Mouse (Mus musculus): ENCODE results near the gene Dhrs3. TPM values are rescaled to one million over a fixed set of nuclear protein-coding genes. Genes with fewer than 3 reads are reported as not detected.

Gene Dhrs3
- total and polyA plus RNA-seq, 3 experiments: 7.9 to 37.7 (median 10.5) TPM

DNA sequence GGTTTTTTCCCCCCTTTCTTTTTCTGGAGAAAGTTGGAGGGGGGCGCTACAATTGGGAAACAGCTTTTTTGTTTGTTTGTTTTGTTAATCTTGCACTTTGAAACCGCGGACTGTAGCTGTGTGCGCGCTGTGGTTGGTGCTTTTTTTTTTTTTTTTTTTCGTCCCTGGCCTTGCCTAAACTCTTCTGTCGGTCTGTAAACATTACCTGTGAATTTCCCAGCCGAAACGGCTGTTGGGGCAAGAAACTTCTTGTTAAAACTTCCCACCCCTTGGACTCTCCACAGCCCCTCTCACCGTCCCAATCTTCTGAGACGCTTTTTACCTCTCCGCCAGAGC, 278 bp downstream of the Dhrs3 start:
- H3K27ac ChIP-seq (ENCODE audit: insufficient read depth, low read depth): no peak overlapping the region; the same call in 1 of the 2 replicates
- no peak for DNase-seq (ENCODE audit: extremely low read depth)
- dilution Hi-C loops (cut with MboI; ENCODE audit: extremely low pct_ligation_motif_present, extremely low pct_unique_long_range_greater_than_20kb, low sequenced_read_pairs) (loop anchor here (25.0 kb wide), 1 partner anchor 94 kb away; no protein-coding TSS in a partner anchor), in situ Hi-C loops (cut with MboI; ENCODE audit: low pct_ligation_motif_present, low pct_unique_long_range_greater_than_20kb, low sequenced_read_pairs) (loop anchor here (25.0 kb wide), 2 partner anchors 331 to 394 kb away; partner anchors contain the start of gene Gm13124)
- H3K9me3 ChIP-seq (replicated peaks; ENCODE audit: low read length): no peaks in the 10 kb centered on the region
- peaks cover 10 to 42% of the 10 kb centered on the region in 2 experiments for H3K4me1 ChIP-seq (ENCODE audit: control insufficient read depth in 1 of 2, insufficient read depth in 2 of 2)
- H3K9ac ChIP-seq (ENCODE audit: insufficient read depth, low read depth): peak overlapping the region; percentile 87
- H3K4me2 ChIP-seq (ENCODE audit: insufficient read depth, low read depth, poor library complexity, severe bottlenecking): peak overlapping the region; percentile 84
- peak overlapping the region; percentile 58 to 79 (median 61) for H3K4me3 ChIP-seq (replicated peaks in 1 of 3; ENCODE audit: low read depth in 2 of 3, low read length in 2 of 3, poor library complexity in 1 of 3)
- H3K27me3 ChIP-seq (replicated peaks): no peaks in the 10 kb centered on the region
- peaks cover 3 to 4% of the 10 kb centered on the region in 2 experiments for H3K36me3 ChIP-seq (replicated peaks in 1 of 2; ENCODE audit: control insufficient read depth in 1 of 2, insufficient read depth in 1 of 2, low read length in 1 of 2)
- TF ChIP-seq CTCF (conservative IDR thresholded peaks at IDR 0.05 in 1 of 2, IDR thresholded peaks at IDR 0.05 in 1 of 2; ENCODE audit: low read depth in 2 of 2, low read length in 2 of 2) (0 out of 4 replicates have a peak, but pooled peaks of 1 of the 2 experiments have one; percentile 11), ZKSCAN1 (IDR thresholded peaks at IDR 0.05; ENCODE audit: borderline replicate concordance, low read depth, low read length) (no peak), TBP (conservative IDR thresholded peaks at IDR 0.05; ENCODE audit: low read depth, low read length) (no peak), MEF2A (IDR thresholded peaks at IDR 0.05; ENCODE audit: borderline replicate concordance, low read depth, low read length) (0 out of 2 replicates have a peak, but pooled peaks have one; percentile 49), E2F4 (IDR thresholded peaks at IDR 0.05; ENCODE audit: insufficient replicate concordance, low read depth, low read length) (0 out of 2 replicates have a peak, but pooled peaks have one; percentile 5), SIN3A (IDR thresholded peaks at IDR 0.05; ENCODE audit: low read length) (no peak), MAFK (IDR thresholded peaks at IDR 0.05; ENCODE audit: insufficient replicate concordance, low read length) (no peak), IRF4 (IDR thresholded peaks at IDR 0.05; ENCODE audit: low read depth, low read length) (0 out of 2 replicates have a peak, but pooled peaks have one; percentile 24), ZNF384 (IDR thresholded peaks at IDR 0.05; ENCODE audit: low read depth, low read length) (peak; percentile 92), PAX5 (IDR thresholded peaks at IDR 0.05; ENCODE audit: low read length) (no peak)
- peaks cover 25% of the 10 kb centered on the region for H3K79me2 ChIP-seq (replicated peaks; ENCODE audit: control insufficient read depth, extremely low read depth, insufficient read depth, poor library complexity, severe bottlenecking)

- peaks cover 25% of the 10 kb centered on the region for H3K79me2 ChIP-seq (replicated peaks; ENCODE audit: control insufficient read depth, extremely low read depth, insufficient read depth, poor library complexity, severe bottlenecking)
- H3K27me3 ChIP-seq (replicated peaks): no peaks in the 10 kb centered on the region
- peak; percentile 38 for DNase-seq (ENCODE audit: extremely low read depth)
- peaks cover 17 to 48% of the 10 kb centered on the region in 2 experiments for H3K4me1 ChIP-seq (ENCODE audit: control insufficient read depth in 1 of 2, insufficient read depth in 2 of 2)
- H3K27ac ChIP-seq (ENCODE audit: insufficient read depth, low read depth): peak overlapping the region; percentile 46
- peaks cover 1% of the 10 kb centered on the region for H3K9me3 ChIP-seq (replicated peaks; ENCODE audit: low read length)
- H3K9ac ChIP-seq (ENCODE audit: insufficient read depth, low read depth): peak overlapping the region; percentile 87
- peak overlapping the region; percentile 84 for H3K4me2 ChIP-seq (ENCODE audit: insufficient read depth, low read depth, poor library complexity, severe bottlenecking)
- dilution Hi-C loops (cut with MboI; ENCODE audit: extremely low pct_ligation_motif_present, extremely low pct_unique_long_range_greater_than_20kb, low sequenced_read_pairs) (loop anchor here (25.0 kb wide), 1 partner anchor 93 kb away; no protein-coding TSS in a partner anchor), in situ Hi-C loops (cut with MboI; ENCODE audit: low pct_ligation_motif_present, low pct_unique_long_range_greater_than_20kb, low sequenced_read_pairs) (loop anchor here (25.0 kb wide), 2 partner anchors 332 to 393 kb away; partner anchors contain the start of gene Gm13124)
- H3K4me3 ChIP-seq (replicated peaks in 1 of 3; ENCODE audit: low read depth in 2 of 3, low read length in 2 of 3, poor library complexity in 1 of 3): peak overlapping the region; percentile 58 to 79 (median 61)
- H3K36me3 ChIP-seq (replicated peaks in 1 of 2; ENCODE audit: control insufficient read depth in 1 of 2, insufficient read depth in 1 of 2, low read length in 1 of 2): peaks cover 6 to 10% of the 10 kb centered on the region in 2 experiments
- TF ChIP-seq IRF4 (IDR thresholded peaks at IDR 0.05; ENCODE audit: low read depth, low read length) (no peak; the same call in 1 of the 2 replicates), ETS1 (conservative IDR thresholded peaks at IDR 0.05; ENCODE audit: low read depth, low read length) (0 out of 2 replicates have a peak, but pooled peaks have one; percentile 9), CHD2 (IDR thresholded peaks at IDR 0.05; ENCODE audit: low read length) (peak; percentile 62; the same call in 1 of the 2 replicates), E2F4 (IDR thresholded peaks at IDR 0.05; ENCODE audit: insufficient replicate concordance, low read depth, low read length) (no peak), MEF2A (IDR thresholded peaks at IDR 0.05; ENCODE audit: borderline replicate concordance, low read depth, low read length) (0 out of 2 replicates have a peak, but pooled peaks have one; percentile 13), POLR2A (IDR thresholded peaks at IDR 0.05; ENCODE audit: low read depth, low read length) (no peak), USF1 (IDR thresholded peaks at IDR 0.05; ENCODE audit: low read depth, low read length) (no peak), GABPA (IDR thresholded peaks at IDR 0.05; ENCODE audit: insufficient replicate concordance, low read depth, low read length) (no peak), NELFE (IDR thresholded peaks at IDR 0.05; ENCODE audit: low read depth, low read length) (no peak), ZC3H11A (IDR thresholded peaks at IDR 0.05; ENCODE audit: low read depth, low read length) (no peak), MYC (IDR thresholded peaks at IDR 0.05; ENCODE audit: low read depth, low read length) (no peak), SMC3 (IDR thresholded peaks at IDR 0.05; ENCODE audit: low read depth, low read length) (no peak; the same call in 1 of the 2 replicates), NRF1 (IDR thresholded peaks at IDR 0.05; ENCODE audit: low read depth, low read length) (no peak), RAD21 (IDR thresholded peaks at IDR 0.05; ENCODE audit: low read depth, low read length) (no peak), TCF12 (IDR thresholded peaks at IDR 0.05; ENCODE audit: low read depth, low read length) (peak; percentile 73), EP300 (IDR thresholded peaks at IDR 0.05; ENCODE audit: low read length) (no peak), USF2 (conservative IDR thresholded peaks at IDR 0.05; ENCODE audit: low read depth, low read length) (no peak), KAT2A (IDR thresholded peaks at IDR 0.05; ENCODE audit: insufficient replicate concordance, low read length) (no peak), CHD1 (IDR thresholded peaks at IDR 0.05; ENCODE audit: low read depth, low read length) (no peak), ZMIZ1 (IDR thresholded peaks at IDR 0.05; ENCODE audit: low read depth, low read length) (no peak), BHLHE40 (IDR thresholded peaks at IDR 0.05; ENCODE audit: low read depth, low read length) (0 out of 2 replicates have a peak, but pooled peaks have one; percentile 33), MAX (IDR thresholded peaks at IDR 0.05; ENCODE audit: low read length) (no peak; the same call in 1 of the 2 replicates)
Measured at GRCm38 (mm10) chr4:144893561-144894486, 1.2 kb downstream of the Dhrs3 start.
